Mouse (Mus musculus): ENCODE results near the gene Abhd16a. TPM values are rescaled to one million over a fixed set of nuclear protein-coding genes. Genes with fewer than 3 reads are reported as not detected.

Gene Abhd16a
- total RNA-seq, 2 experiments from 2014 or later, result 101 to 113 TPM

DNA sequence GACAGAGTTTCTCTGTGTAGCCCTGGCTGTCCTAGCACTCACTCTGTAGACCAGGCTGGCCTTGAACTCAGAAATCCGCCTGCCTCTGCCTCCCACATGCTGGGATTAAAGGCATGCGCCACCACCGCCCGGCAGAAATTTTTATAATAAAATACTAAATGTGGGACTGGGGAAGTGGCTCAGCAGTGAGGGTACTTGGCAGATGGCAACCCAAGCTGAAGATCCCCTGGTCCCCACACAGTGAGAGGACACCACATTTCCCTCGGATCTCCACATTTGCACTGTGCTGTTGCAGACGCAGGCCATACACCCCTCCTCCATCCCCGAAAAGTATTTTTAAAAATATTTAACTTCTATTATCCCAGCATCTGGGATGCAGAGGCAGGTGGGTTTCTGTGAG, 44.5 kb downstream of the Abhd16a start:
- intact Hi-C loops (cut with DNase I), result no loop called here
- no peak for DNase-seq (ENCODE audit: low spot score in 2 of 2)

DNA sequence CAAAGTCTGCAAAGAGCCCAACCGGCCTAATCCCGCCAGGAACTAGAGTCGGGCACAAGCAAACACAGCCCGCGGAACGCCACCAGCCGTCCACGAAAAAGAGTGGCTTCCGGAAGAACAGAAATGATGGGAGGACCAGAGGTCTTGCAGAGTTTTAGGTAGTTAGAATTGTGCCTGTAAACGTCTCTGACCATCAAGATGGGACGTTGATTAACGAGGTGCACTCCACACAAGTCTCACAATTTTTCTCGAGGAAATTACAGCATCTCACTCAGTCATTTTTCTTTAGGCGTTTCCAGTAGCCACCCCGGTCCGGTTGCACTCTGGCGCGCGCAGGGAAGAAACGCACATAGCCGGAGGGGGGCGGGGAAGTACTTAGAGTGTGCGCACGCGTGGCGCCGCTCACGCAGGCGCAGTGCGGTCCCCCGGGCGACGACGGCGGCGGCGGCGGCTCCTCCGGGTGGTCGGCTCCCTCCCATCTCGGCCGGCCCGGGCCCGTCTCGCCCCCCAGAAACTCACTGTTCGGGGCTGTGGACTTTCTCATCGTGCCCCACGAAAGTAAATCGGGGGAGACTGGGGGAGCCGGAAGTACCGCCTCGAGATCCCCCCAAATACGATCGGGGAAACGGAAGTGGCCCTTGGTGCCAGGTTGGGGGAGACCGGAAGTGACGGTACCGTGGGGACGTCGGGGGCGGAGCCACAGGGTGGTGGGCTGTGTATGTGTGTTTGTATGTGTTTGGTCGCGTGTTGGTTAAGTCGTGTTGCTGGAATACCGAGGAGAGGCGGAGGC, 45.9 kb downstream of the Abhd16a start, which contains the start of gene Bag6:
Gene Bag6 (plus strand): TSS at position 378 of the 790 bp plus-strand sequence.
- intact Hi-C loops (cut with DNase I), result no loop called here
- DNase-seq (ENCODE audit: low spot score in 2 of 2), result peak; percentile 94 to 96

DNA sequence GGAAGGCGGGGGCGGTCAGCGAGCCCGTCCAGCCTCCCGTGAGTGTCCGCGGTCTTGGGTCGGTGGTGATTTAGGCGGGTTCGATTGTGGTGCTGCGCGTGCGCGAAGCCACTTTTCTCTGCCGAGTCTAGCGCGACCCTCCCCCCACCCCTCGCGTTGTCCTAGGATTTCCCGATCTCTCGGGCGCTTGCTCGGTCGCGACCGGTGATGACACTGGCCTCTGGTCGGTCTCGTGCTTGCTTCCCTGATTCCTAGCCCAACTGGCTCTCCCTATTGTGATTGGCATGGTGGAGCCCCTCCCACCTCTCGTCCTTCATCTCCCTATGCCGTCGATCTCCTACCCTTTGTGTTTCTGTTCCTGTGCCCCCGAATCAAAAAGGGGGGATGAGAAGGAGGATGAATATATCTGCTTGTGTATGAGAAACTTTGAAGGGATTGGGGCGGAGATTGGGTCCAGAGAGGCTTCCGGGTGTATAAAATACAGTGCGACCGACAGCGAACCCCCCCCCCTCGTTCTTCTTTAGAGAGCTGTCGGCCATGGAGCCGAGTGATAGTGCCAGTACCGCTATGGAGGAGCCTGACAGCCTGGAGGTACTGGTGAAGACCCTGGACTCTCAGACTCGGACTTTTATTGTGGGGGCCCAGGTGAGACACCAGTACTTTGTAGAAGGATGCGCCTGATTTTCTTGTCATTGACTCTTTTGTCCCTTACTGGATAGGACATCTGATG, 46.7 kb downstream of the Abhd16a start:
- DNase-seq (ENCODE audit: low spot score in 2 of 2), result peak in 1 of 2 experiments; percentile 89
- intact Hi-C loops (cut with DNase I), result no loop called here

DNA sequence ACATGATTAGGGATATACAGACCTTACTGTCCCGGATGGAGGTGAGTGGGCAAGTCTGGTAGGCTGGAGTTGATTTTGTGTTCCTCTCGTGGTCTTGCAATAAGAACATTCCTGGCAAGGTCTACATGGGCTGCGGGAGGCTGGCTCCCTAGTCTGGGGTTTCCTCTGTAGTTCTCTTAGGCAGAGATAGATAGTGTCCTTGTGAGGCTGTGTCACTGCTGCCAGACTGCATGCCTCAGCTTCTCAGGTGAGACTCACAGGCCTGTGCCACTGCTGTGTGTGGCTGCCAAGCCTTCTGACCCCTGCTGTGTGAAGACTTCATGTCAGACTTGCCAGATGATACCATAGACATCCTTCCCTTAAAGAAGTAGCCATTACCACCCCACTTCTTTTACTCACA, 50.2 kb downstream of the Abhd16a start:
- no peak for DNase-seq (ENCODE audit: low spot score in 2 of 2)

GRCm38 (mm10) chr17:35140490-35140996, 51.5 kb downstream of the Abhd16a start:
- intact Hi-C loops (cut with DNase I), result loop anchor here (2.0 kb wide), 1 partner anchor 14 kb away; no protein-coding TSS in a partner anchor
- DNase-seq (ENCODE audit: low spot score in 2 of 2), result no peak

More for the DNA sequence above, 50.2 kb downstream of the Abhd16a start:
- intact Hi-C loops (cut with DNase I), result no loop called here

GRCm38 (mm10) chr17:35141971-35142370, 52.9 kb downstream of the Abhd16a start:
- intact Hi-C loops (cut with DNase I), result loop anchor here (2.0 kb wide), 1 partner anchor 13 kb away; no protein-coding TSS in a partner anchor
- DNase-seq (ENCODE audit: low spot score in 2 of 2), result no peak

GRCm38 (mm10) chr17:35146139-35146538, 57.1 kb downstream of the Abhd16a start:
- intact Hi-C loops (cut with DNase I), result no loop called here

DNA sequence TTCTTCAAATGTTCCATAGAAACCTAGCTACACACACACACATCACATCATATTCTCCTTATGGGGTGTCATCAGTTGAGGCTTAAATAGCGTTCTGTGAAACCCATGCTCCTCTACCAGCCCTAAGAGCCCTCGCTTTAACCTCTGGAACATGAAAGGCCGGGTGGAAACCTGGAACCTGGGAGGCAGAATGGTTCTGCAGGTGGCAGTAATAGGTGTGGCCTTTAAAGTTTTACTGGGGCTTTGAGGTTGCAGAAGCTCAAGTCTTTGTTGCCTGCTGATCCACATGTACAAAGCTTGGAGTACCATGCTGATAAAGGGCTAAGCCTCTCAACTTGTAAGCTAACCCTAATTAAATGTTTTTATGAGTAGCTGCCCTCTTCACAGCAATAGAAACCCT, 58.3 kb downstream of the Abhd16a start:
- no peak for DNase-seq (ENCODE audit: low spot score in 2 of 2)
- intact Hi-C loops (cut with DNase I), result no loop called here

More at GRCm38 (mm10) chr17:35146139-35146538, 57.1 kb downstream of the Abhd16a start:
- DNase-seq (ENCODE audit: low spot score in 2 of 2), result no peak

- no peak for DNase-seq (ENCODE audit: low spot score in 2 of 2)
- intact Hi-C loops (cut with DNase I), result no loop called here
These were observed 59.0 kb downstream of the Abhd16a start for GRCm38 (mm10) chr17:35147922-35148639.

DNA sequence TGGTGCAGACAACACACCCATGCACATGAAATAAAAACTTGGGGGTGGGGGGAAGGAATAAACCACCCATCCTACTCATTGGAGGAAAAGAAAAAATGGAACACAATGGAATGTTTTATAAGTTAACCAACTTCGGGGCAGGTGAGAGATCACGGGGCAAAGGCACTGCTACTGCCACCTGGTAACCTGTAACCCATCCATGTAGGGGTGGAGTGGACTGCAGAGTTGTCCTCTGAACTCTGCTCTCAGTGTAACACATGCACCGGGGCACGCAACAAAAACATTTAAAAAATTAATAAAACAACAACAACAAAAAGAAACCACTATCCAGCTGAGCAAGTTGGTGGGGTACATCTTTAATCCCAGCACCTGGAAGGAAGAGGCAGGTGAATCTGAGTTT, 63.1 kb downstream of the Abhd16a start:
- intact Hi-C loops (cut with DNase I), result no loop called here
- DNase-seq (ENCODE audit: low spot score in 2 of 2), result no peak

Other genes with a start within 250 kb of the Abhd16a start
- gene Skiv2l, start 239.1 kb upstream of the Abhd16a start, total RNA-seq (2021), result 10 to 100 TPM; 68.5 to 73.1 TPM
- gene Nelfe, start 238.9 kb upstream of the Abhd16a start, total RNA-seq (2021), result 10 to 100 TPM; 29.1 to 30.5 TPM
- under 1 TPM in 1 of 2 experiments, not detected in 1; 0.20 TPM for gene Cfb, start 226.7 kb upstream of the Abhd16a start, total RNA-seq (2021)
- gene Zbtb12, start 209.8 kb upstream of the Abhd16a start, total RNA-seq (2021), result 1 to 10 TPM; 5.0 to 5.1 TPM
- gene Gm20547, start 207.2 kb upstream of the Abhd16a start, total RNA-seq (2021), result under 1 TPM in 1 of 2 experiments, not detected in 1; 0.26 TPM
- 1 to 10 TPM; 2.5 to 2.9 TPM for gene C2, start 191.0 kb upstream of the Abhd16a start, total RNA-seq (2021)
- gene Ehmt2, start 190.8 kb upstream of the Abhd16a start, total RNA-seq (2021), result 100 to 1,000 TPM; 166 to 171 TPM
- gene Slc44a4, start 174.8 kb upstream of the Abhd16a start, total RNA-seq (2021), result under 1 TPM; 0.38 to 0.40 TPM
- 10 to 100 TPM; 32.1 to 32.8 TPM for gene Neu1, start 158.0 kb upstream of the Abhd16a start, total RNA-seq (2021)
- gene Hspa1b, start 130.0 kb upstream of the Abhd16a start, total RNA-seq (2021), result 1 to 10 TPM; 3.3 to 3.5 TPM
- gene Gm20481, start 119.4 kb upstream of the Abhd16a start, total RNA-seq (2021), result not detected
- 1 to 10 TPM; 5.5 to 6.7 TPM for gene Hspa1a, start 117.1 kb upstream of the Abhd16a start, total RNA-seq (2021)
- under 1 TPM; 0.15 TPM for gene Hspa1l, start 116.6 kb upstream of the Abhd16a start, total RNA-seq (2021)
- 10 to 100 TPM; 19.9 to 25.7 TPM for gene Lsm2, start 107.4 kb upstream of the Abhd16a start, total RNA-seq (2021)
- gene Vars, start 88.3 kb upstream of the Abhd16a start, total RNA-seq (2021), result 10 to 100 TPM; 43.1 to 48.6 TPM
- under 1 TPM; 0.17 to 0.24 TPM for gene Vwa7, start 72.7 kb upstream of the Abhd16a start, total RNA-seq (2021)
- gene Sapcd1, start 61.2 kb upstream of the Abhd16a start, total RNA-seq (2021), result under 1 TPM in 1 of 2 experiments, not detected in 1; 0.92 TPM
- under 1 TPM; 0.59 to 0.75 TPM for gene Msh5, start 42.5 kb upstream of the Abhd16a start, total RNA-seq (2021)
- gene Clic1, start 39.3 kb upstream of the Abhd16a start, total RNA-seq (2021), result 10 to 100 TPM; 10.1 to 13.8 TPM
- 10 to 100 TPM; 16.9 to 19.4 TPM for gene Ddah2, start 30.2 kb upstream of the Abhd16a start, total RNA-seq (2021)
- not detected for gene Ly6g6c, start 23.9 kb upstream of the Abhd16a start, total RNA-seq (2021)
- gene Mpig6b, start 23.1 kb upstream of the Abhd16a start, total RNA-seq (2021), result not detected
- gene Ly6g6e, start 12.4 kb upstream of the Abhd16a start, total RNA-seq (2021), result 1 to 10 TPM; 2.4 to 2.9 TPM
- 1 to 10 TPM in 1 of 2 experiments, not detected in 1; 1.2 TPM for gene Ly6g6d, start 11.2 kb upstream of the Abhd16a start, total RNA-seq (2021)
- gene Ly6g6f, start 3.7 kb upstream of the Abhd16a start, total RNA-seq (2021), result not detected
- gene Ly6g5c, start 19.0 kb downstream of the Abhd16a start, total RNA-seq (2021), result not detected
- under 1 TPM in 1 of 2 experiments, not detected in 1; 0.59 TPM for gene Ly6g5b, start 26.2 kb downstream of the Abhd16a start, total RNA-seq (2021)
- gene Gpank1, start 32.2 kb downstream of the Abhd16a start, total RNA-seq (2021), result 10 to 100 TPM; 13.2 to 13.8 TPM
- 100 to 1,000 TPM; 195 to 225 TPM for gene Csnk2b, start 32.8 kb downstream of the Abhd16a start, total RNA-seq (2021)
- 10 to 100 TPM; 24.6 TPM for gene D17H6S53E, start 37.1 kb downstream of the Abhd16a start, total RNA-seq (2021)
- not detected for gene Apom, start 42.8 kb downstream of the Abhd16a start, total RNA-seq (2021)
- 100 to 1,000 TPM; 285 to 306 TPM for gene Bag6, start 45.9 kb downstream of the Abhd16a start, total RNA-seq (2021)
- gene Prrc2a, start 75.6 kb downstream of the Abhd16a start, total RNA-seq (2021), result 100 to 1,000 TPM; 272 to 274 TPM
- 10 to 100 TPM; 10.6 to 12.3 TPM for gene Aif1, start 86.8 kb downstream of the Abhd16a start, total RNA-seq (2021)
- gene Lst1, start 99.2 kb downstream of the Abhd16a start, total RNA-seq (2021), result 1 to 10 TPM; 5.8 to 7.8 TPM
- 1 to 10 TPM in 1 of 2 experiments, under 1 TPM in 1; 0.55 to 1.0 TPM for gene Ltb, start 105.2 kb downstream of the Abhd16a start, total RNA-seq (2021)
- gene Tnf, start 112.7 kb downstream of the Abhd16a start, total RNA-seq (2021), result not detected
- gene Lta, start 116.1 kb downstream of the Abhd16a start, total RNA-seq (2021), result under 1 TPM; 0.42 to 0.72 TPM
- not detected for gene Gm16181, start 131.6 kb downstream of the Abhd16a start, total RNA-seq (2021)
- gene Atp6v1g2, start 144.4 kb downstream of the Abhd16a start, total RNA-seq (2021), result 100 to 1,000 TPM; 454 to 455 TPM
- 10 to 100 TPM; 12.2 to 14.3 TPM for gene Nfkbil1, start 146.5 kb downstream of the Abhd16a start, total RNA-seq (2021)
- gene Ddx39b, start 152.5 kb downstream of the Abhd16a start, total RNA-seq (2021), result 100 to 1,000 TPM; 221 to 230 TPM
- gene H2-D1, start 173.5 kb downstream of the Abhd16a start, total RNA-seq (2021), result 10 to 100 TPM; 18.1 to 18.5 TPM
- under 1 TPM; 0.48 to 0.74 TPM for gene H2-Q1, start 231.1 kb downstream of the Abhd16a start, total RNA-seq (2021)